Comparison of ENCODE assay signal across 8 mouse cellular contexts in the genomic region with DNA sequence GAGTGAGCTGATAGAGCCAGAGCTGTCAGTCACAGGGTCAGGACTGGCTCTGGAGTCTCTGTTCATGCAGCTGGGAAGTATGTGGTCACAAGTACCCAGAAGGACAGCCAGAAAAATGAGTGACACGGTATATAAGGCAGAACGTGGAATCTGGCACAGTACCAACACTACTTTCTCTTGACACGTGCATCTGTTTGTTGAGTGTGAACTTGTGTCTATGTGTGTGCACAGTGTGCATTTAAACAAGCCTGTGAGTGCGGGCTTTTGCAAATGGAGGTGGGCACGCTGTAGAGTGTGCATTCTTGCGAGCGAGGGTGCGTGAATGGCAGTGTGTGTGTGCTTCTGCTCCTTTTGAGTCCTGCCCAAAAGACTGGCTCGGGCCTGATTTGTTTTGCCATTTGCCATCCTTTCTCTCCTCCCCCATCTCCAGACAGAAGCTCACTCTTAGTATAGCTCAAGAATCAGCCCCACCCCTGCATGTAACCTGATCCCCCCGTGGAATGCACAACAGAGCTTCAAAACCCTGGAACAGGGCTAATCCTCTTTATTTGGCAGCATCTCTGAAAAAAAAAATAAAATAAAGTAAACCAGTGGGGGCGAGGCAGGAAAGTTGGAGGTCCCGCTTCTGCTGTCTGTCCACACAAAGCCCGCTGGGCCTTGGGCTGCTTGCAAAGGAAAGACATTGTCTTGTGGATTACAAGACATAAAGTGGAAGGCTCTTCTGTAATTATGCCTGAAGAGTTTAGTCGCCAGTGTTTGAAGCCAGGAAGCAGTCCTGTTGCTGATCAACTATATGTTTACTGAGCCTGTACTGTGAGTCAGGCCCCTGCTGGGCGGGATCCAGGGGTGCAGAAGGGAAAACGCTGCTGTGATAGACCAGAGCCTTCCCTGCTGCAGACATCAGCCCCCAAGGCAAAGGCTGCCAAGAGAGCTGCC. TPM values are rescaled to one million over a fixed set of nuclear protein-coding genes. Genes with fewer than 3 reads are reported as not detected.
DNase-seq lines count a peak whose midpoint lies in the region; ATAC-seq and TF ChIP-seq lines count a peak whose summit lies in the region.

No protein-coding gene starts in this region.

- H3K36me3 ChIP-seq in heart, embryonic 16.5 days (ENCODE audit: control insufficient read depth, insufficient read depth) = no peaks in the 10 kb centered on the region
- no peaks in the 10 kb centered on the region for H3K36me3 ChIP-seq in forebrain, postnatal 0 days (ENCODE audit: insufficient read depth)

- H3K4me2 ChIP-seq in heart, embryonic 16.5 days (ENCODE audit: low read depth, low read length) = peak overlapping the region; percentile 33
- H3K4me2 ChIP-seq in forebrain, postnatal 0 days (ENCODE audit: low read depth) = 0 out of 2 replicates have a peak overlapping the region, but pooled peaks have one; percentile 1

- H3K27ac ChIP-seq in heart, embryonic 16.5 days (ENCODE audit: low read length) = peak overlapping the region; percentile 78
- H3K27ac ChIP-seq in forebrain, postnatal 0 days (ENCODE audit: low read depth, low read length) = no peak overlapping the region

- H3K27me3 ChIP-seq in heart, embryonic 16.5 days (ENCODE audit: control insufficient read depth, insufficient read depth, low read length) = no peaks in the 10 kb centered on the region
- no peaks in the 10 kb centered on the region for H3K27me3 ChIP-seq in forebrain, postnatal 0 days (ENCODE audit: insufficient read depth, low read length)

- TF ChIP-seq CTCF in forebrain, postnatal 0 days (IDR thresholded peaks at IDR 0.05; ENCODE audit: low read depth) = no peak

- H3K9me3 ChIP-seq in heart, embryonic 16.5 days (replicated peaks; ENCODE audit: control insufficient read depth, low read length) = no peaks in the 10 kb centered on the region
- no peaks in the 10 kb centered on the region for H3K9me3 ChIP-seq in forebrain, postnatal 0 days (ENCODE audit: low read length)

- H3K4me3 ChIP-seq in heart, embryonic 16.5 days (ENCODE audit: low read length) = 0 out of 2 replicates have a peak overlapping the region, but pooled peaks have one; percentile 1
- H3K4me3 ChIP-seq in forebrain, postnatal 0 days (ENCODE audit: low read depth, low read length) = no peak overlapping the region

- no peak for DNase-seq in heart, adult 8-10 months (ENCODE audit: low spot score)
- DNase-seq in R1 (ENCODE audit: low read depth, low spot score) = peak; percentile 94
- peak; percentile 35 for DNase-seq in forebrain, postnatal 0 days
- DNase-seq in lung, postnatal 14 days = peak; percentile 25
- peak; percentile 75 for DNase-seq in yolk sac, embryonic 10.5 days (ENCODE audit: low spot score)
- DNase-seq in left cerebral cortex, adult 18-20 months (ENCODE audit: low spot score in 2 of 2) = no peak
- no peak for DNase-seq in layer of hippocampus, adult 9-10 months (ENCODE audit: low spot score)

- peak; percentile 71 for ATAC-seq in heart, embryonic 16.5 days (replicated peaks; ENCODE audit: extremely low read depth, insufficient read depth, low FRiP score)
- ATAC-seq in forebrain, postnatal 0 days = peak; percentile 66

- H3K9ac ChIP-seq in heart, embryonic 16.5 days (ENCODE audit: low read length) = peak overlapping the region; percentile 17; the same call in 1 of the 2 replicates
- H3K9ac ChIP-seq in forebrain, postnatal 0 days = no peak overlapping the region

- WGBS in heart, embryonic 16.5 days = 14% methylated on average over 16 of the region's 16 CpGs
- 9% methylated on average over 16 of the region's 16 CpGs for WGBS in forebrain, postnatal 0 days

- H3K4me1 ChIP-seq in heart, embryonic 16.5 days (ENCODE audit: control insufficient read depth, insufficient read depth, low read length) = peaks cover 25% of the 10 kb centered on the region
- no peaks in the 10 kb centered on the region for H3K4me1 ChIP-seq in forebrain, postnatal 0 days (ENCODE audit: insufficient read depth)

RNA-seq across cellular contexts. Expression of a gene that starts 28.5 kb away (rescaled TPM):
- polyA plus RNA-seq in heart, embryonic 16.5 days (2015; fragmentation: Nextera tagmentation; extraction: Ambion mirVana) = 20.2 and 23.6 TPM in 2 replicates
- 10 to 100 TPM; 22.9 to 25.7 (median 23.7) TPM for total RNA-seq in heart, adult 8-10 months (2022)
- 16.3 and 26.5 TPM in 2 replicates for total RNA-seq in forebrain, postnatal 0 days (2014; rRNA removed)
- 3.1 and 6.2 TPM in 2 replicates for polyA plus RNA-seq in forebrain, postnatal 0 days (2015; fragmentation: Nextera tagmentation; extraction: Ambion mirVana)
- total RNA-seq in left cerebral cortex, adult 18-20 months (2021) = 10 to 100 TPM; 33.5 to 34.4 TPM

Comparison
In these comparisons a context has a peak if more than half of its experiments do, and no peak if none do; other contexts are left out.
1. DNase-seq: peak in R1 (single experiment), forebrain, postnatal 0 days (single experiment), lung, postnatal 14 days (single experiment) and yolk sac, embryonic 10.5 days (single experiment); none in heart, adult 8-10 months (single experiment), left cerebral cortex, adult 18-20 months (0 of 2) and layer of hippocampus, adult 9-10 months (single experiment).